Mouse (Mus musculus): ENCODE results near the gene Tmed9.

Gene Tmed9

GRCm38 (mm10) chr13:55573432-55573831 is at the start of gene Tmed9:
TSS of gene Tmed9 (plus strand) at chr13:55573732.
- no peak for DNase-seq (ENCODE audit: low read depth, low spot score)

GRCm38 (mm10) chr13:55523951-55524600 is 49.5 kb upstream of the Tmed9 start:
- no peak for DNase-seq (ENCODE audit: low read depth, low spot score)

- DNase-seq (ENCODE audit: low read depth, low spot score) = no peak
Observed at GRCm38 (mm10) chr13:55525733-55526553, 47.6 kb upstream of the Tmed9 start.

- DNase-seq (ENCODE audit: low read depth, low spot score) = no peak
Observed at GRCm38 (mm10) chr13:55527212-55527611, 46.3 kb upstream of the Tmed9 start.

GRCm38 (mm10) chr13:55527834-55528772 is 45.4 kb upstream of the Tmed9 start:
- no peak for DNase-seq (ENCODE audit: low read depth, low spot score)

- DNase-seq (ENCODE audit: low read depth, low spot score) = peak; percentile 22
Observed at GRCm38 (mm10) chr13:55529198-55529915, 44.2 kb upstream of the Tmed9 start, which contains the start of gene Dok3. TSS of gene Dok3 (minus strand) at chr13:55529296.

- DNase-seq (ENCODE audit: low read depth, low spot score) = no peak
Observed at GRCm38 (mm10) chr13:55535191-55535590, 38.3 kb upstream of the Tmed9 start.

GRCm38 (mm10) chr13:55535796-55536193 is 37.7 kb upstream of the Tmed9 start:
- DNase-seq (ENCODE audit: low read depth, low spot score) = no peak

- DNase-seq (ENCODE audit: low read depth, low spot score) = peak; percentile 99
Observed at GRCm38 (mm10) chr13:55536194-55537175, 37.0 kb upstream of the Tmed9 start, which contains the start of gene Ddx41. TSS of gene Ddx41 (minus strand) at chr13:55536658.

- DNase-seq (ENCODE audit: low read depth, low spot score) = no peak
Observed at GRCm38 (mm10) chr13:55540933-55541332, 32.6 kb upstream of the Tmed9 start.

GRCm38 (mm10) chr13:55542891-55543290 is 30.6 kb upstream of the Tmed9 start:
- DNase-seq (ENCODE audit: low read depth, low spot score) = no peak

- no peak for DNase-seq (ENCODE audit: low read depth, low spot score)
Observed at GRCm38 (mm10) chr13:55543447-55543846, 30.1 kb upstream of the Tmed9 start.

GRCm38 (mm10) chr13:55544792-55545191 is 28.7 kb upstream of the Tmed9 start:
- no peak for DNase-seq (ENCODE audit: low read depth, low spot score)

GRCm38 (mm10) chr13:55547916-55548315 is 25.6 kb upstream of the Tmed9 start:
- DNase-seq (ENCODE audit: low read depth, low spot score) = no peak

GRCm38 (mm10) chr13:55548426-55548825 is 25.1 kb upstream of the Tmed9 start:
- DNase-seq (ENCODE audit: low read depth, low spot score) = peak; percentile 28

GRCm38 (mm10) chr13:55549061-55549460 is 24.5 kb upstream of the Tmed9 start:
- DNase-seq (ENCODE audit: low read depth, low spot score) = no peak

- DNase-seq (ENCODE audit: low read depth, low spot score) = no peak
Observed at GRCm38 (mm10) chr13:55555921-55556320, 17.6 kb upstream of the Tmed9 start.

- no peak for DNase-seq (ENCODE audit: low read depth, low spot score)
Observed at GRCm38 (mm10) chr13:55557499-55557898, 16.0 kb upstream of the Tmed9 start.

- no peak for DNase-seq (ENCODE audit: low read depth, low spot score)
Observed at GRCm38 (mm10) chr13:55563266-55563879, 10.2 kb upstream of the Tmed9 start.
